Comparison of ENCODE assay signal across 13 mouse cellular contexts in genomic region chr11:65918480-65919236, GRCm38 (mm10).
DNase-seq lines count a peak whose midpoint lies in the region; ATAC-seq and TF ChIP-seq lines count a peak whose summit lies in the region.
"Had no signal": no experiment of that assay in that cellular context is flagged by ENCODE, and none has a peak within 500 bp of the region (broad histone marks: within the 10 kb centered on the region; RNA-seq: fewer than 3 reads in every experiment).

No protein-coding gene starts in this region.

- 0 out of 2 replicates have a peak, but pooled peaks have one; percentile 9 for TF ChIP-seq CTCF in heart, postnatal 0 days (IDR thresholded peaks at IDR 0.05; ENCODE audit: low read depth)
- TF ChIP-seq CTCF in liver, postnatal 0 days (IDR thresholded peaks at IDR 0.05; ENCODE audit: low read depth): peak; percentile 13; the same call in 1 of the 2 replicates
- TF ChIP-seq CTCF in Patski (IDR thresholded peaks at IDR 0.05): peak; percentile 22

- CTCF ChIA-PET in Patski (lab: Charles Lee): interaction anchor here (1.1 to 1.3 kb wide), 2 partner anchors 11 to 15 kb away, joined by 3 read pairs; no protein-coding TSS in a partner anchor

- no peak overlapping the region for H3K27ac ChIP-seq in heart, postnatal 0 days (ENCODE audit: low read depth)
- no peak overlapping the region for H3K27ac ChIP-seq in heart, embryonic 10.5 days
- no peak overlapping the region for H3K27ac ChIP-seq in liver, postnatal 0 days (ENCODE audit: low read depth)
- H3K27ac ChIP-seq in liver, embryonic 11.5 days (ENCODE audit: low read depth, low read length): no peak overlapping the region
- H3K27ac ChIP-seq: neural tube, embryonic 12.5 days had no signal

- no peak overlapping the region for H3K4me3 ChIP-seq in heart, postnatal 0 days (ENCODE audit: low read depth, low read length)
- no peak overlapping the region for H3K4me3 ChIP-seq in heart, embryonic 10.5 days
- H3K4me3 ChIP-seq in liver, postnatal 0 days (ENCODE audit: low read depth, low read length): no peak overlapping the region
- no peak overlapping the region for H3K4me3 ChIP-seq in liver, embryonic 11.5 days (ENCODE audit: low read depth, low read length)
- H3K4me3 ChIP-seq: megakaryocyte, embryonic 14.5 days; neural tube, embryonic 12.5 days had no signal

- no peaks in the 10 kb centered on the region for H3K27me3 ChIP-seq in heart, postnatal 0 days (ENCODE audit: control insufficient read depth, insufficient read depth, low read length)
- H3K27me3 ChIP-seq in heart, embryonic 10.5 days (ENCODE audit: insufficient read depth, poor library complexity, severe bottlenecking): no peaks in the 10 kb centered on the region
- H3K27me3 ChIP-seq in liver, postnatal 0 days (ENCODE audit: insufficient read depth, low read length): no peaks in the 10 kb centered on the region
- no peaks in the 10 kb centered on the region for H3K27me3 ChIP-seq in liver, embryonic 11.5 days (replicated peaks; ENCODE audit: control insufficient read depth, insufficient read depth, low read length)
- H3K27me3 ChIP-seq in Patski: peaks cover 5% of the 10 kb centered on the region
- H3K27me3 ChIP-seq: megakaryocyte, embryonic 14.5 days; neural tube, embryonic 12.5 days had no signal

- no peaks in the 10 kb centered on the region for H3K36me3 ChIP-seq in heart, postnatal 0 days (replicated peaks; ENCODE audit: control insufficient read depth, insufficient read depth, low read length)
- H3K36me3 ChIP-seq in heart, embryonic 10.5 days: no peaks in the 10 kb centered on the region
- H3K36me3 ChIP-seq in liver, postnatal 0 days (replicated peaks; ENCODE audit: insufficient read depth, low read length): no peaks in the 10 kb centered on the region
- no peaks in the 10 kb centered on the region for H3K36me3 ChIP-seq in liver, embryonic 11.5 days (ENCODE audit: control insufficient read depth, insufficient read depth, low read length)
- H3K36me3 ChIP-seq: neural tube, embryonic 12.5 days had no signal

- no peak overlapping the region for H3K9ac ChIP-seq in heart, postnatal 0 days (replicated peaks; ENCODE audit: low read depth, low read length)
- no peak overlapping the region for H3K9ac ChIP-seq in liver, postnatal 0 days (replicated peaks)
- no peak overlapping the region for H3K9ac ChIP-seq in liver, embryonic 11.5 days (ENCODE audit: low read depth, low read length)
- H3K9ac ChIP-seq: neural tube, embryonic 12.5 days had no signal

- no peak for TF ChIP-seq EP300 in heart, postnatal 0 days (IDR thresholded peaks at IDR 0.05; ENCODE audit: low read depth)
- TF ChIP-seq EP300 in liver, postnatal 0 days (IDR thresholded peaks at IDR 0.05; ENCODE audit: low read depth): no peak

- WGBS in heart, postnatal 0 days: 37% methylated on average over 10 of the region's 10 CpGs
- WGBS in heart, embryonic 10.5 days: 48% methylated on average over 10 of the region's 10 CpGs
- 56% methylated on average over 10 of the region's 10 CpGs for WGBS in liver, postnatal 0 days (ENCODE audit: insufficient replicate concordance)
- 56% methylated on average over 10 of the region's 10 CpGs for WGBS in liver, embryonic 11.5 days

- in situ Hi-C loops in Patski (cut with MboI; ENCODE audit: low pct_unique_long_range_greater_than_20kb): no loop called here

- no peaks in the 10 kb centered on the region for H3K9me3 ChIP-seq in heart, postnatal 0 days (replicated peaks; ENCODE audit: control insufficient read depth, low read length)
- H3K9me3 ChIP-seq in heart, embryonic 10.5 days: no peaks in the 10 kb centered on the region
- H3K9me3 ChIP-seq in liver, postnatal 0 days (ENCODE audit: low read length): no peaks in the 10 kb centered on the region
- H3K9me3 ChIP-seq in liver, embryonic 11.5 days (ENCODE audit: control insufficient read depth, low read length): no peaks in the 10 kb centered on the region
- H3K9me3 ChIP-seq: megakaryocyte, embryonic 14.5 days; neural tube, embryonic 12.5 days had no signal

- no peak overlapping the region for H3K4me2 ChIP-seq in heart, postnatal 0 days (ENCODE audit: low read depth, low read length)
- H3K4me2 ChIP-seq in liver, postnatal 0 days (ENCODE audit: low read depth, low read length): no peak overlapping the region
- H3K4me2 ChIP-seq in liver, embryonic 11.5 days: no peak overlapping the region
- H3K4me2 ChIP-seq: neural tube, embryonic 12.5 days had no signal

- H3K4me1 ChIP-seq in heart, postnatal 0 days (ENCODE audit: control insufficient read depth, insufficient read depth): no peaks in the 10 kb centered on the region
- H3K4me1 ChIP-seq in heart, embryonic 10.5 days: 0 out of 2 replicates have a peak, but pooled peaks cover 2% of the 10 kb centered on the region
- no peaks in the 10 kb centered on the region for H3K4me1 ChIP-seq in liver, postnatal 0 days (ENCODE audit: insufficient read depth)
- no peaks in the 10 kb centered on the region for H3K4me1 ChIP-seq in liver, embryonic 11.5 days (replicated peaks; ENCODE audit: control insufficient read depth, insufficient read depth, low read length)
- H3K4me1 ChIP-seq: megakaryocyte, embryonic 14.5 days; neural tube, embryonic 12.5 days had no signal

- ATAC-seq in heart, postnatal 0 days (ENCODE audit: insufficient read depth, low read depth): no peak
- ATAC-seq in liver, postnatal 0 days: no peak
- no peak for ATAC-seq in liver, embryonic 11.5 days (replicated peaks; ENCODE audit: low FRiP score)
- no peak for ATAC-seq in Patski

- no peak for DNase-seq in heart, postnatal 0 days (ENCODE audit: low spot score)
- no peak for DNase-seq in heart, embryonic 10.5 days (ENCODE audit: low spot score)
- DNase-seq in liver, postnatal 0 days: no peak
- no peak for DNase-seq in liver, embryonic 11.5 days (ENCODE audit: low spot score)
- DNase-seq in Patski (ENCODE audit: low read depth, low spot score): no peak
- peak; percentile 4 for DNase-seq in embryo, embryonic 9.5 days (ENCODE audit: extremely low spot score)
- no peak for DNase-seq in thymus, postnatal 36 days
- DNase-seq in cerebellum, adult 18-20 months: no peak
- DNase-seq: adrenal gland, postnatal 14 days; cerebellum, adult 2 months; thymus, postnatal 14 days had no signal

- POLR2A ChIA-PET in Patski (lab: Charles Lee): no interaction called here
